Mouse (Mus musculus) lung, postnatal 0 days (tissue): ENCODE data around the gene Ptpn11. TPM values are rescaled to one million over a fixed set of nuclear protein-coding genes. Genes with fewer than 3 reads are reported as not detected.
A peak's percentile ranks its signal among the peaks of the same experiment; 100 is the strongest.

Source experiments
- ATAC-seq: fragments of 200-750 bp; cut with Nextera tagmentation; 2 replicates; pipeline ENCODE4 v1.8.0; 2017; ENCODE audit warnings: moderate library complexity
- DNase-seq: peaks from one replicate; pipeline ENCODE4 v3.0.0-alpha.2; 2016; ENCODE audit warnings: low spot score
- H3K27ac ChIP-seq: fragments of 300-500 bp; sonication (generic); 2 replicates; pipeline ENCODE4 v1.5.1; 2014; ENCODE audit warnings: antibody characterized with exemption, mild to moderate bottlenecking, low read length, mixed read lengths
- H3K27me3 ChIP-seq: fragments of 300-500 bp; sonication (generic); replicated peaks from 2 replicates; pipeline ENCODE4 v1.6.1; 2014; ENCODE audit warnings: low read length, mixed read lengths; ENCODE audit not compliant: insufficient read depth
- H3K36me3 ChIP-seq: fragments of 300-500 bp; sonication (generic); 2 replicates; pipeline ENCODE4 v1.6.1; 2014; ENCODE audit warnings: low read length, mixed read lengths; ENCODE audit not compliant: insufficient read depth
- H3K4me1 ChIP-seq: fragments of 300-500 bp; sonication (generic); 2 replicates; pipeline ENCODE4 v1.6.1; 2014; ENCODE audit warnings: antibody characterized with exemption, low read depth, low read length, mixed read lengths; ENCODE audit not compliant: insufficient read depth
- H3K4me2 ChIP-seq: fragments of 300-500 bp; sonication (generic); replicated peaks from 2 replicates; pipeline ENCODE4 v1.6.1; 2014; ENCODE audit warnings: low read depth, mild to moderate bottlenecking, low read length, moderate library complexity, mixed read lengths
- H3K4me3 ChIP-seq: fragments of 300-500 bp; sonication (generic); 2 replicates; pipeline ENCODE4 v1.5.1; 2014; ENCODE audit warnings: low read depth, low read length
- H3K9ac ChIP-seq: fragments of 300-500 bp; sonication (generic); replicated peaks from 2 replicates; pipeline ENCODE4 v1.6.1; 2014; ENCODE audit warnings: low read depth, mild to moderate bottlenecking
- H3K9me3 ChIP-seq: fragments of 300-500 bp; sonication (generic); 2 replicates; pipeline ENCODE4 v1.6.1; 2016; ENCODE audit warnings: low read length, mixed read lengths
- CTCF ChIP-seq: IDR thresholded peaks from 2 replicates; pipeline ENCODE4 v1.5.1; 2016; ENCODE audit warnings: antibody characterized with exemption, mild to moderate bottlenecking
- EP300 ChIP-seq: IDR thresholded peaks from 2 replicates; pipeline ENCODE4 v1.6.1; 2016; ENCODE audit warnings: antibody characterized with exemption, mild to moderate bottlenecking, control low read depth
- WGBS: fragments of 180-500 bp; shearing (Covaris S2); extraction: QIAGEN DNeasy Blood & Tissue Kit; methylation state at CpG from one replicate; pipeline ENCODE4 v1.1.7; 2014; 5-methylcytosine and 5-hydroxymethylcytosine counted together
- polyA plus RNA-seq: library from polyadenylated mRNA; unstranded; fragments of >200 nt; fragmentation: Nextera tagmentation; extraction: Ambion mirVana; gene quantifications from 2 replicates; pipeline ENCODE4 v1.2.1, GENCODE M21; 2015

Gene Ptpn11
- polyA plus RNA-seq, 1 experiment from 2014 or later = 19.7 TPM

GRCm38 (mm10) chr5:121179077-121179857, 11.9 kb downstream of the Ptpn11 start:
- Histone ChIP-seq H3K27ac (no peak overlapping the region), H3K4me2 (no peak overlapping the region), H3K36me3 (no peaks in the 10 kb centered on the region), H3K27me3 (no peaks in the 10 kb centered on the region), H3K4me3 (no peak overlapping the region), H3K9me3 (no peaks in the 10 kb centered on the region), H3K9ac (no peak overlapping the region), H3K4me1 (no peaks in the 10 kb centered on the region; the same call in 1 of the 2 replicates)
- ATAC-seq (no peak), DNase-seq (no peak)
- 62% methylated on average over 9 of the region's 9 CpGs for WGBS
- TF ChIP-seq EP300 = no peak
- no peak for TF ChIP-seq CTCF

DNA sequence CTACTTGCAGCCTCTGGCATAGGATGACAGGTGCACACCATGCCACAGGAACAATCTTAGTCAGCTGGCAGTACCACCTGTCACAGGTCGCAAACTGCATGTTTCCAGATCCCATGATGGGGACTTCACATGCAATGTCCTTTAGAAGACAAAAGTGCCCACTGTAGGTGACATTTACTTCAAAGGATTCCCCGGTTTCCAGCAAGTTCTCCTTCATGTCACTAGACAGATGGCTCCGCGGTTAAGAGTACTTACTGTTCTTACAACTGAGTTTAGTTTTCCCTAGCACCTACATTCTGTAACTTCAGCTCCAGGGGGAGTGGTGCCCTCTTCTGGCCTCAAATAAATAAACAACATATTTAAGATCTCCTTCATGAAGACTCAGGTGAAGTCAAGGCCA, 18.4 kb downstream of the Ptpn11 start:
- Histone ChIP-seq H3K4me2 (no peak overlapping the region), H3K9ac (no peak overlapping the region), H3K27me3 (no peaks in the 10 kb centered on the region), H3K27ac (no peak overlapping the region), H3K4me1 (no peaks in the 10 kb centered on the region), H3K9me3 (no peaks in the 10 kb centered on the region), H3K36me3 (0 out of 2 replicates have a peak, but pooled peaks cover 4% of the 10 kb centered on the region), H3K4me3 (no peak overlapping the region)
- ATAC-seq (no peak), DNase-seq (no peak)
- TF ChIP-seq CTCF = peak; percentile 41
- TF ChIP-seq EP300 = no peak
- WGBS = 79% methylated on average over 4 of the region's 4 CpGs

DNA sequence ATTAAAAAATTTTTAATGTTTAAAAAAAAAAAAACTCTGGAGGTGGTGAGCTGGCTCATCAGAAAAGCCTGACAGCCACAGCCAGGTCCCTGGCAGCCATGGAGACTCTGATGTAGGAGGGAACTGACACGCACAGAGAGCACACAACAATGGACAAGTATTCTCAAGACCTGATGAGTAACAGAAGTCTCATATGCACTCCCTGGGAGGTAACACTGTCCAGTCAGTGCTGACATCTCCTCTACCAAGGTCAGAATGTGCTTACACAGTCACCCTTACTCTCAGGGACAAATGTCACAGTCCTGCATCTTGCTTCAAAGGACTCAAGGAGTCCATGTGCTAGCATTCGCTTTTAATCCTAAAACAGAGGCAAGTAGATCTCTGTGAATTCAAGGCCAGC, 21.6 kb downstream of the Ptpn11 start:
- 93% methylated on average over 2 of the region's 2 CpGs for WGBS
- peaks cover 9% of the 10 kb centered on the region; the same call in 1 of the 2 replicates for H3K36me3 ChIP-seq
- no peak for ATAC-seq
- no peaks in the 10 kb centered on the region for H3K27me3 ChIP-seq
- H3K4me2 ChIP-seq = no peak overlapping the region
- no peak overlapping the region for H3K27ac ChIP-seq
- H3K9me3 ChIP-seq = no peaks in the 10 kb centered on the region
- no peaks in the 10 kb centered on the region for H3K4me1 ChIP-seq
- H3K4me3 ChIP-seq = no peak overlapping the region
- no peak for DNase-seq
- TF ChIP-seq EP300 = no peak
- no peak for TF ChIP-seq CTCF
- no peak overlapping the region for H3K9ac ChIP-seq

DNA sequence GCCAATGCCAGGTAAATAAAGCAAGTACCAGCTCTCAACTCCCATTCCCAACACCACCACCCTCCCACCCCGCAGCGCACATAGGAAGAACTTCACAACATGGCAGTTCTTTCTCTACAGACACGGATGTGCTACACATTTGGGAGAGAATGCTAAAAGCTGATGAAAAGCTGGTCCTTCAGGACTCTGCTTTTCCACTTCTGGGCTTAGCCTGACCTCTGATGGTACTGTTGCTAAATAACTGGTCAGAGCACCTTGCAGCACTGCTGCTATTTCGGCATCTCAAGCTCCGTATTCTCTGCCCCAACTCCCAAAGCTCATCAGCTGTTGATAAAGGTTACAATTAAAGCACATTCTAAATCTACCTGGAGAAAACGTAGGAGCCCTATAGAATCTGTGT, 24.3 kb downstream of the Ptpn11 start:
- 98% methylated on average over 6 of the region's 6 CpGs for WGBS
- H3K36me3 ChIP-seq = peaks cover 20% of the 10 kb centered on the region
- TF ChIP-seq EP300 (no peak), CTCF (no peak)

GRCm38 (mm10) chr5:121162923-121163322, 28.3 kb downstream of the Ptpn11 start:
- 88% methylated on average over 7 of the region's 7 CpGs for WGBS
- Histone ChIP-seq H3K4me3 (no peak overlapping the region), H3K27ac (no peak overlapping the region), H3K9ac (no peak overlapping the region), H3K4me2 (no peak overlapping the region), H3K36me3 (peaks cover 19% of the 10 kb centered on the region), H3K9me3 (no peaks in the 10 kb centered on the region), H3K27me3 (no peaks in the 10 kb centered on the region), H3K4me1 (no peaks in the 10 kb centered on the region)
- DNase-seq = no peak
- no peak for TF ChIP-seq EP300
- TF ChIP-seq CTCF = no peak
- ATAC-seq = no peak

More for the DNA sequence above, 24.3 kb downstream of the Ptpn11 start:
- Histone ChIP-seq H3K9me3 (no peaks in the 10 kb centered on the region), H3K4me2 (no peak overlapping the region), H3K4me3 (no peak overlapping the region), H3K27ac (no peak overlapping the region), H3K4me1 (no peaks in the 10 kb centered on the region), H3K9ac (no peak overlapping the region), H3K27me3 (no peaks in the 10 kb centered on the region)
- no peak for ATAC-seq
- no peak for DNase-seq

DNA sequence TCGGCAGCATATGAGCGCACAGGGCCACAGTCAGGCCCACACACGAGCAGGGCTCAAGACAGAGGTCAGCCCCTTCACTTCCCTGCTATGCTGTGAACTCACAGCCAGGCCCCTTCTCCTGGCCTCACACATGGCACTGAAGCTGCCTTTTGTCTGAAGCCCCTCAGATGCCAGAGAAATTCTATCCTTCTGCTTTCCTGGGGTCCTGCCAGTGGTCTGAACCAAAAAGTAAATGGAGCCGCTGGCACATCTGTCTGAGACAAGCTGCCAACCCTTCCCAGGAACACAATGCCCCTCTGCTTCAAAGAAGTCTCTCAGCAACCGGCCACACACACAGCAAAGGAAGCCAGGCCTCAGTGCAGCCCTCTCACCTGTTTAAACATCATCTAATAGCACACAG, 28.9 kb downstream of the Ptpn11 start:
- H3K27ac ChIP-seq = no peak overlapping the region
- H3K4me1 ChIP-seq = no peaks in the 10 kb centered on the region
- no peaks in the 10 kb centered on the region for H3K27me3 ChIP-seq
- WGBS = 84% methylated on average over 5 of the region's 5 CpGs
- DNase-seq (no peak), ATAC-seq (no peak)
- no peaks in the 10 kb centered on the region for H3K9me3 ChIP-seq
- peaks cover 19% of the 10 kb centered on the region for H3K36me3 ChIP-seq
- no peak overlapping the region for H3K4me3 ChIP-seq
- no peak for TF ChIP-seq EP300
- no peak for TF ChIP-seq CTCF
- no peak overlapping the region for H3K4me2 ChIP-seq
- H3K9ac ChIP-seq = no peak overlapping the region
